Mouse (Mus musculus) lung, postnatal 0 days (tissue): ENCODE results near the gene Scfd2. TPM values are rescaled to one million over a fixed set of nuclear protein-coding genes. Genes with fewer than 3 reads are reported as not detected.

Source experiments
- ATAC-seq: fragments of 200-750 bp; cut with Nextera tagmentation; 2 replicates; pipeline ENCODE4 v1.8.0; 2017; ENCODE audit warnings: moderate library complexity
- DNase-seq: peaks from one replicate; pipeline ENCODE4 v3.0.0-alpha.2; 2016; ENCODE audit warnings: low spot score
- H3K27ac ChIP-seq: fragments of 300-500 bp; sonication (generic); 2 replicates; pipeline ENCODE4 v1.5.1; 2014; ENCODE audit warnings: antibody characterized with exemption, mild to moderate bottlenecking, low read length, mixed read lengths
- H3K27me3 ChIP-seq: fragments of 300-500 bp; sonication (generic); replicated peaks from 2 replicates; pipeline ENCODE4 v1.6.1; 2014; ENCODE audit warnings: low read length, mixed read lengths; ENCODE audit not compliant: insufficient read depth
- H3K36me3 ChIP-seq: fragments of 300-500 bp; sonication (generic); 2 replicates; pipeline ENCODE4 v1.6.1; 2014; ENCODE audit warnings: low read length, mixed read lengths; ENCODE audit not compliant: insufficient read depth
- H3K4me1 ChIP-seq: fragments of 300-500 bp; sonication (generic); 2 replicates; pipeline ENCODE4 v1.6.1; 2014; ENCODE audit warnings: antibody characterized with exemption, low read depth, low read length, mixed read lengths; ENCODE audit not compliant: insufficient read depth
- H3K4me2 ChIP-seq: fragments of 300-500 bp; sonication (generic); replicated peaks from 2 replicates; pipeline ENCODE4 v1.6.1; 2014; ENCODE audit warnings: low read depth, mild to moderate bottlenecking, low read length, moderate library complexity, mixed read lengths
- H3K4me3 ChIP-seq: fragments of 300-500 bp; sonication (generic); 2 replicates; pipeline ENCODE4 v1.5.1; 2014; ENCODE audit warnings: low read depth, low read length
- H3K9ac ChIP-seq: fragments of 300-500 bp; sonication (generic); replicated peaks from 2 replicates; pipeline ENCODE4 v1.6.1; 2014; ENCODE audit warnings: low read depth, mild to moderate bottlenecking
- H3K9me3 ChIP-seq: fragments of 300-500 bp; sonication (generic); 2 replicates; pipeline ENCODE4 v1.6.1; 2016; ENCODE audit warnings: low read length, mixed read lengths
- CTCF ChIP-seq: IDR thresholded peaks from 2 replicates; pipeline ENCODE4 v1.5.1; 2016; ENCODE audit warnings: antibody characterized with exemption, mild to moderate bottlenecking
- EP300 ChIP-seq: IDR thresholded peaks from 2 replicates; pipeline ENCODE4 v1.6.1; 2016; ENCODE audit warnings: antibody characterized with exemption, mild to moderate bottlenecking, control low read depth
- WGBS: fragments of 180-500 bp; shearing (Covaris S2); extraction: QIAGEN DNeasy Blood & Tissue Kit; methylation state at CpG from one replicate; pipeline ENCODE4 v1.1.7; 2014; 5-methylcytosine and 5-hydroxymethylcytosine counted together
- polyA plus RNA-seq: library from polyadenylated mRNA; unstranded; fragments of >200 nt; fragmentation: Nextera tagmentation; extraction: Ambion mirVana; gene quantifications from 2 replicates; pipeline ENCODE4 v1.2.1, GENCODE M21; 2015

Gene Scfd2
- polyA plus RNA-seq, 1 experiment from 2014 or later: 11.4 TPM

DNA sequence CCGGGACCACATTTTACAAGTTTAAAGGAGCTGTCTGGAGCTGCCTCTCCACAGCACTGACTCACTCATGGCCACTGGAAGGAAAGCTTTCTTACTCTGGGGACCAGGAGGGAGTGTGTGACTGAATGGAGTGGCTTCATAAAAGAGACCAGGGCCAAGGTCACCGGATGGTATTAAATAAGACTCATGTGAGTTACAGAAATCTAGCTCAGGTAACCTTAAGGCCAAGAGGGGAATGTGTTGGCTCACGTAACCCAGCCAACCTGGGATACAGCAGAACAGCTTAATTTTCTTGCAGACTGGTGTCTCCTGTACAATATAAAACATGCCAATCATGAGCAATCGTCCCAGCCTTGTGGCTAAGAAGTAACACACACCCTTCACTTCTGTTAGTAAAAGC is 267.0 kb downstream of the Scfd2 start:
- H3K27me3 ChIP-seq: no peaks in the 10 kb centered on the region
- ATAC-seq: no peak
- H3K9ac ChIP-seq: no peak overlapping the region
- no peaks in the 10 kb centered on the region for H3K9me3 ChIP-seq
- no peak overlapping the region for H3K27ac ChIP-seq
- DNase-seq: no peak
- 85% methylated on average over 4 of the region's 4 CpGs for WGBS
- H3K4me3 ChIP-seq: no peak overlapping the region
- H3K4me2 ChIP-seq: no peak overlapping the region
- H3K36me3 ChIP-seq: no peaks in the 10 kb centered on the region
- TF ChIP-seq CTCF: no peak
- no peak for TF ChIP-seq EP300
- peaks cover 18% of the 10 kb centered on the region; the same call in 1 of the 2 replicates for H3K4me1 ChIP-seq

DNA sequence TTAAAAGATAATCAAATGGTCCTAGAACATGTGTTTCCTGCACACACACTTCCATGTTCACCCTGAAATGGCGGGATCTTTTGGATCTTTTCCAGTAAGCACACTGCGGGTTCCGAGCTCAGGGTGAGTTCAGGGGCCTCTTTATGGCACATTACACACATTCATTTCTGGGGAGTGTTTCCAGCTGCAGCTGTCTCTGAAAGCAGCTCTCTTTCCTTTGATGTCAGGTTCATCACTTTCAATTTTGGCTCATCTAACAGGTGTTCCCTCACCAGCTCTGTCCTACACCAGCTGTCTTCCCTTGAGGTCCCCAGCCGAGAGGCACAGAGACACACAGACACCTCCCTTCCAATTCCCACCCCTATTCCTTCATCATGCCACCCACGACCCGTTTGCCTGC is 270.5 kb downstream of the Scfd2 start:
- ATAC-seq (no peak), DNase-seq (no peak)
- Histone ChIP-seq H3K27me3 (no peaks in the 10 kb centered on the region), H3K9ac (no peak overlapping the region), H3K4me1 (peaks cover 18% of the 10 kb centered on the region; the same call in 1 of the 2 replicates), H3K36me3 (no peaks in the 10 kb centered on the region), H3K9me3 (no peaks in the 10 kb centered on the region), H3K4me3 (no peak overlapping the region), H3K27ac (no peak overlapping the region), H3K4me2 (no peak overlapping the region)
- WGBS: 55% methylated on average over 6 of the region's 6 CpGs
- TF ChIP-seq EP300: no peak
- TF ChIP-seq CTCF: no peak

DNA sequence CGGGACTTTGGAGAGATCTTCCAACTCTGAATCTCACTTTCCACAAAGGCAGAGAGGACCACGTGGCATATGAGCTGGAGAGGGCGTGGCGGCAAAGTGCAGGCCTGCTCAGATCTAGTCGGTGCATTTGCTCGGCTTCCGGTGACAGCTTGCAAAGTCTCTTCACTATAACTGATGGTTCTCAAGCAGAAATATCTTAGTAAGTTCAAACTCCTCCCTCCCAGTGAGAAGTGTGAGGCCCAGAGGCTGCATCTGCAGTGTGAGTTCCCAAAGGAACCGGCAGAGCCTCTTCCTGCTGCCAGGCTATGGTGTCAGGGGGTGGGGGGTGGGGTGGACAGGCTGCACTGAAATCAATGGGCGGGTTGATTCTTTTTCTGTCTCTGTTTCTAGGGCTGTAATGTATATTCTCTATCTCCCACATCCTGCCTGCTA is 271.2 kb downstream of the Scfd2 start:
- peak overlapping the region; percentile 27; the same call in 1 of the 2 replicates for H3K4me2 ChIP-seq
- H3K4me3 ChIP-seq: no peak overlapping the region
- H3K9ac ChIP-seq: no peak overlapping the region
- no peaks in the 10 kb centered on the region for H3K27me3 ChIP-seq
- TF ChIP-seq EP300: no peak
- TF ChIP-seq CTCF: no peak
- DNase-seq (peak; percentile 77), ATAC-seq (peak; percentile 83)
- H3K36me3 ChIP-seq: no peaks in the 10 kb centered on the region
- peaks cover 16% of the 10 kb centered on the region; the same call in 1 of the 2 replicates for H3K4me1 ChIP-seq
- WGBS: 7% methylated on average over 9 of the region's 9 CpGs
- no peak overlapping the region for H3K27ac ChIP-seq
- H3K9me3 ChIP-seq: no peaks in the 10 kb centered on the region

DNA sequence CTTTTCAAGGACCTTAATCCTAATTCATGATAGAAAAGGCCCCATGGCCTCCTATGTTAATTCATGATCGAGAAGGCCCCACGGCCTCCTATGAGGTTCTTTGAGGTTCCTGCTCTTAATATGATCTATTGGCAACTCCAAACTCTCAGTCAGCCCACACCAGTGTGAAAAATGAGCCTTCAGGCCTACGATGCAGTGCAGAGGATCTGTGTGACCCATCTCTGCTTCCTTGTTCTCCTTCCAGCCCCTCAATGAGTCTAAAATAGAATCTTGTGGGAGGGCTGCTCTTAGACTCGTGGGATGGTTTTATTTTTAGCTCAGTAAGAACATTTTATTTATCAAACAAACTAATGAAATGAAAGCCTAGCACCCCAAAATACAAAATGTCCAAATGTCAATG is 274.9 kb downstream of the Scfd2 start:
- no peaks in the 10 kb centered on the region for H3K27me3 ChIP-seq
- no peak overlapping the region for H3K27ac ChIP-seq
- H3K4me3 ChIP-seq: no peak overlapping the region
- H3K4me1 ChIP-seq: peaks cover 17% of the 10 kb centered on the region; the same call in 1 of the 2 replicates
- H3K9ac ChIP-seq: no peak overlapping the region
- H3K36me3 ChIP-seq: no peaks in the 10 kb centered on the region
- H3K4me2 ChIP-seq: no peak overlapping the region
- no peaks in the 10 kb centered on the region for H3K9me3 ChIP-seq
- ATAC-seq (no peak), DNase-seq (no peak)
- TF ChIP-seq EP300: no peak
- TF ChIP-seq CTCF: no peak
- WGBS: 56% methylated on average over 4 of the region's 4 CpGs

DNA sequence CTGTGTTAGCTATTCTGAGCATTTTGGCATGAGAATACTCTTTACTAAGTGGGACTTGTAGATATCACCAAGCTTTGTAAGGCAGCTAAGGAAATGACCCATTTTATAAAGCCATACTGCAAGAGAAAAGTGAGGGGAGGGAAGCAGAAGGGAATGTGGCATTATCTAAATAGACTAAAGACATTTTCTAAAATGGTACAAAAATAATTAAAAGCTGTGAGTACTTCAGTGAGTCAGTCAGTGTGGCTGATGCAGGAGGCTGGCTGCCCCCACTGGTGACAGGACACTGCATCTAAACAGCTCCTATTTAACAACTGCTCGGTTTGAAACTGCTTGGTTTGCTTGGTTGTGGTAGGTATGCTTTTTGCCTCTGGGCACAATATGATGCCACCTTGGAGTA is 276.6 kb downstream of the Scfd2 start:
- no peak for DNase-seq
- Histone ChIP-seq H3K9me3 (no peaks in the 10 kb centered on the region), H3K4me2 (no peak overlapping the region), H3K27ac (no peak overlapping the region), H3K36me3 (no peaks in the 10 kb centered on the region), H3K27me3 (no peaks in the 10 kb centered on the region), H3K4me3 (no peak overlapping the region), H3K9ac (no peak overlapping the region), H3K4me1 (peaks cover 18% of the 10 kb centered on the region; the same call in 1 of the 2 replicates)
- TF ChIP-seq EP300 (no peak), CTCF (no peak)
- ATAC-seq: no peak
- WGBS: 79% methylated on average over 1 of the region's 1 CpGs

DNA sequence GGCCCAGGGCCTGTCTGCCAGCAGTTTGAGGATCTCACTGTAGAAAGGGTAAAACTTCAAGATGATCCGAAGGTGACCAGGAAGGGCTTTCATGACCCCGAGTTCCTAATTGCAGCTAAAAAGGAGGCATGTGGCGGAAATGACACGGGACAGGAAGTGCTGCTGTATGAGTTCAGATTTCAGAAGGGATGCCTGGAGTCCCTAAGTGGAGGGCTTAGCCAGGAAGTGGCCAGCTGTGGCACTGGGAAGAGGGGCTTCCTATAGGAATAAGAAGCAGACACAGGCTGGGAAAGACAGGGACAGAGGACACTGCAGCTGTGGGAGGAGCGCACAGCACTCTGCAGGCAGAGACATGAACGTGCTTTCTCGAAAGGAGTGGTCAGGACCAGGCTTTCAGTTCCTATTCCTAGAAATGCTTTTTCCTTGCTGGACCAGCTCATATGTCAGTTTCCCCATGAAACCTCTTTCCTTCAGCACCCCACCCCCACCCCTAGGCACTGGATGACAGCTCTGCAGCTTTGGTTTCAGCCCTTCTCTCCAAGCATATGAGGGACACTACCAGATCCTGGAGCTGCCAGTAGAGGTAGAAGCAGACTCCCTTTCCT is 277.7 kb downstream of the Scfd2 start:
- Histone ChIP-seq H3K9ac (no peak overlapping the region), H3K9me3 (no peaks in the 10 kb centered on the region), H3K4me2 (no peak overlapping the region), H3K27ac (peak overlapping the region; percentile 54; the same call in 1 of the 2 replicates), H3K36me3 (no peaks in the 10 kb centered on the region), H3K4me1 (peaks cover 16% of the 10 kb centered on the region; the same call in 1 of the 2 replicates), H3K4me3 (no peak overlapping the region), H3K27me3 (no peaks in the 10 kb centered on the region)
- WGBS: 46% methylated on average over 7 of the region's 7 CpGs
- ATAC-seq: peak; percentile 31; the same call in 1 of the 2 replicates
- TF ChIP-seq EP300 (no peak), CTCF (no peak)
- no peak for DNase-seq
